Mouse (Mus musculus): Measurements from ENCODE around the gene Nr2f6.
A peak's percentile ranks its signal among the peaks of the same experiment; 100 is the strongest.

DNA sequence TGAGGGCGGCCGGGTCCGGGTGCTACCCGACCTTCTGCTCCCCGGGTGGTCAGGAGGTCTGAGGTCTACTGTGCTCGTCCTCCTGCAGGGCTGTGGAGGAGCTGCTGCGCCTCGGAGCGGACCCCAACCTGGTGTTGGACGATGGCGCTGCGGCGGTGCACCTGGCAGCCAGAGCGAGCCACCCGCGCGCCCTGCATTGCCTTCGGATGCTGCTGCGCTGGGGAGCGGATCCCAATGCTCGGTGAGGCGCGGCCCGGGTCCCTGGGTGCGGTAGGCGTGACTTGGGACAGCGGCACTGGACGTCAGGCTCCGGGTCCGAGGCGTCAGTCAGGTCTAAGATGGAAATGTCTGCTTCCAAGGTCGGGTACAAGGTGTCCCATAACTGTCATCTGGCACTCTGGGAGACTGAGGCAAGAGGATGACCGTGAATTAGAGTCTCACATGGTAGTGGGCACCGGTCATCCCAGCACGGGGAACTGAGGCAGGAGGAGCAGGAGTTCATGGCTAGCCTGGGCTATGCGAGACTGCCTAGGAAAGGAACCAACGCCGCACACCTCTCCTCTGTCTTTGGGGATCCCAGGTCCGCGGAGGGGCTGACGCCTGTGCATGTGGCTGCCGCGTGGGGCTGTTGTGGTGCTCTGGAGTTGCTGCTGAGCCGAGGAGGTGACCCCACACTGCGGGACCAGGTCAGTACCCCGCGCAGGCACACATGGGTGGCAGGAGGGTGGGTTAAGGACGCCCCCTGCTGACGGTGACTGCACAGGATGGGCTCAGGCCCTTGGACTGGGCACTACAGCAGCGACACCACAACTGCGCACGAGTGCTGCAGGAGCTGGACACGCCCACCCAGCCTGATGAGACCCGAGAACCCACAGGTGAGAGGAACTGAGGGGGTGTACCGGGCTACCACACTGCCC is 24.6 kb upstream of the Nr2f6 start:
- TF ChIP-seq CTCF (IDR thresholded peaks at IDR 0.05; ENCODE audit: low read depth) (peak; percentile 97), EP300 (IDR thresholded peaks at IDR 0.05; ENCODE audit: low read depth) (no peak)
